Mouse (Mus musculus) embryonic fibroblast, embryonic 13.5 days (primary cell): ENCODE results near the gene Zfp300.

Source experiments
- CTCF ChIP-seq: IDR thresholded peaks from 2 replicates; pipeline ENCODE4 v1.5.1; 2011; ENCODE audit warnings: mild to moderate bottlenecking, control low read depth, low read length, moderate library complexity, borderline replicate concordance; ENCODE audit not compliant: insufficient read depth
- POLR2A ChIP-seq: IDR thresholded peaks from 2 replicates; pipeline ENCODE4 v1.6.1; 2011; ENCODE audit warnings: low read depth, mild to moderate bottlenecking, control low read depth, low read length, moderate library complexity

DNA sequence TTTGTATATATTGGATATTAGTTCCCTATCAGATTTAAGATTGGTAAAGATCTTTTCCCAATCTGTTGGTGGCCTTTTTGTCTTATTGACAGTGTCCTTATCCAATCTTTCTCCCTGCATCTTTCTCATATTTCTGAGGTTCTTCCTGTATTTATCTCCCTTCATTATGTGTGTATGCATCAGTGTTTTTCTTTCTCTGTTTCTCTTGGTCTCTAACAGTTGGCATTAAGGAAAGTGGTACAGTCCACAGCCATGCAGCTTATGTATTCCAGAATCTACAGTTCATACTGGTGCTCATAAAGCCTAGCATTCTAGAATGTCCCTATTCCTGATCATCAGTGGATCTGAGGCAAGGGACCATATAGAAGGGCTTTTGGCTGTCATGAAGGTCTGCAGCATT lies 21.2 kb downstream of the Zfp300 start, which contains the start of gene Spaca5:
- TF ChIP-seq CTCF = no peak
- TF ChIP-seq POLR2A = no peak
